Mouse (Mus musculus) lung, embryonic 16.5 days (tissue): ENCODE measurements at regions not wholly inside any gene's neighbourhood (a gene's known extent, or its start where the extent isn't known, plus 50 kb on each side); places are given as distances from the start of the nearest gene placed in this dataset.

Experiments
- ATAC-seq: fragments of 200-750 bp; cut with Nextera tagmentation; 2 replicates; pipeline ENCODE4 v1.8.0; 2017; ENCODE audit warnings: low read depth, mild to moderate bottlenecking, moderate library complexity
- H3K27ac ChIP-seq: fragments of 300-500 bp; sonication (generic); 2 replicates; pipeline ENCODE4 v1.5.1; 2014; ENCODE audit warnings: mild to moderate bottlenecking, control low read depth, low read length
- H3K27me3 ChIP-seq: fragments of 300-500 bp; sonication (generic); 2 replicates; pipeline ENCODE4 v1.6.1; 2014; ENCODE audit warnings: low read depth, low read length, mixed read lengths; ENCODE audit not compliant: control insufficient read depth, insufficient read depth
- H3K36me3 ChIP-seq: fragments of 300-500 bp; sonication (generic); 2 replicates; pipeline ENCODE4 v1.6.1; 2014; ENCODE audit warnings: low read length; ENCODE audit not compliant: control insufficient read depth, insufficient read depth
- H3K4me1 ChIP-seq: fragments of 300-500 bp; sonication (generic); replicated peaks from 2 replicates; pipeline ENCODE4 v1.6.1; 2014; ENCODE audit warnings: low read length, mixed read lengths; ENCODE audit not compliant: control insufficient read depth, insufficient read depth
- H3K4me2 ChIP-seq: fragments of 300-500 bp; sonication (generic); 2 replicates; pipeline ENCODE4 v1.6.1; 2014; ENCODE audit warnings: low read depth, low read length, control low read depth
- H3K4me3 ChIP-seq: fragments of 300-500 bp; sonication (generic); 2 replicates; pipeline ENCODE4 v1.5.1; 2014; ENCODE audit warnings: mild to moderate bottlenecking, low read length, control low read depth
- H3K9ac ChIP-seq: fragments of 300-500 bp; sonication (generic); 2 replicates; pipeline ENCODE4 v1.6.1; 2014; ENCODE audit warnings: low read length, control low read depth
- H3K9me3 ChIP-seq: fragments of 300-500 bp; sonication (generic); 2 replicates; pipeline ENCODE4 v1.6.1; 2016; ENCODE audit warnings: low read length; ENCODE audit not compliant: control insufficient read depth
- WGBS: fragments of 180-500 bp; shearing (Covaris S2); extraction: QIAGEN DNeasy Blood & Tissue Kit; methylation state at CpG from one replicate; pipeline ENCODE4 v1.1.7; 2014; 5-methylcytosine and 5-hydroxymethylcytosine counted together

GRCm38 (mm10) chr9:25374161-25374560 is 107.2 kb upstream of the Eepd1 start:
- Histone ChIP-seq H3K27me3 (no peaks in the 10 kb centered on the region), H3K36me3 (no peaks in the 10 kb centered on the region), H3K4me3 (no peak overlapping the region), H3K9me3 (no peaks in the 10 kb centered on the region), H3K4me2 (no peak overlapping the region), H3K27ac (no peak overlapping the region), H3K9ac (no peak overlapping the region), H3K4me1 (no peaks in the 10 kb centered on the region)
- no peak for ATAC-seq
- WGBS, result 75% methylated on average over 3 of the region's 3 CpGs

- ATAC-seq, result no peak
Observed at GRCm38 (mm10) chr9:25376209-25376608, 105.1 kb upstream of the Eepd1 start.

GRCm38 (mm10) chr9:25377771-25378747 is 103.3 kb upstream of the Eepd1 start:
- H3K4me2 ChIP-seq, result no peak overlapping the region
- H3K27me3 ChIP-seq, result no peaks in the 10 kb centered on the region
- no peaks in the 10 kb centered on the region for H3K36me3 ChIP-seq
- no peak overlapping the region for H3K27ac ChIP-seq
- no peak for ATAC-seq
- H3K9ac ChIP-seq, result no peak overlapping the region
- H3K4me1 ChIP-seq, result no peaks in the 10 kb centered on the region
- H3K9me3 ChIP-seq, result no peaks in the 10 kb centered on the region
- H3K4me3 ChIP-seq, result no peak overlapping the region
- 35% methylated on average over 12 of the region's 12 CpGs for WGBS

More at GRCm38 (mm10) chr9:25376209-25376608, 105.1 kb upstream of the Eepd1 start:
- H3K27me3 ChIP-seq, result no peaks in the 10 kb centered on the region
- H3K9me3 ChIP-seq, result no peaks in the 10 kb centered on the region
- no peak overlapping the region for H3K9ac ChIP-seq
- no peak overlapping the region for H3K4me2 ChIP-seq
- H3K27ac ChIP-seq, result no peak overlapping the region
- 15% methylated on average over 1 of the region's 1 CpGs for WGBS
- no peaks in the 10 kb centered on the region for H3K4me1 ChIP-seq
- no peak overlapping the region for H3K4me3 ChIP-seq
- no peaks in the 10 kb centered on the region for H3K36me3 ChIP-seq

- no peak overlapping the region for H3K9ac ChIP-seq
- ATAC-seq, result peak; percentile 51; the same call in 1 of the 2 replicates
- H3K27ac ChIP-seq, result no peak overlapping the region
- no peaks in the 10 kb centered on the region for H3K9me3 ChIP-seq
- no peaks in the 10 kb centered on the region for H3K36me3 ChIP-seq
- no peak overlapping the region for H3K4me2 ChIP-seq
- no peaks in the 10 kb centered on the region for H3K4me1 ChIP-seq
- no peaks in the 10 kb centered on the region for H3K27me3 ChIP-seq
- H3K4me3 ChIP-seq, result no peak overlapping the region
Observed at GRCm38 (mm10) chr9:25385333-25385732, 96.0 kb upstream of the Eepd1 start.

- Histone ChIP-seq H3K4me2 (no peak overlapping the region), H3K27ac (no peak overlapping the region), H3K9me3 (no peaks in the 10 kb centered on the region), H3K36me3 (no peaks in the 10 kb centered on the region), H3K4me1 (no peaks in the 10 kb centered on the region), H3K9ac (no peak overlapping the region), H3K4me3 (no peak overlapping the region), H3K27me3 (no peaks in the 10 kb centered on the region)
- WGBS, result 72% methylated on average over 4 of the region's 4 CpGs
- ATAC-seq, result no peak
Observed at GRCm38 (mm10) chr9:25387876-25388650, 93.3 kb upstream of the Eepd1 start.

- H3K4me1 ChIP-seq, result no peaks in the 10 kb centered on the region
- no peak overlapping the region for H3K4me2 ChIP-seq
- H3K9ac ChIP-seq, result no peak overlapping the region
- 81% methylated on average over 3 of the region's 3 CpGs for WGBS
- no peak for ATAC-seq
- no peak overlapping the region for H3K4me3 ChIP-seq
- no peaks in the 10 kb centered on the region for H3K9me3 ChIP-seq
- H3K27me3 ChIP-seq, result no peaks in the 10 kb centered on the region
- no peaks in the 10 kb centered on the region for H3K36me3 ChIP-seq
- H3K27ac ChIP-seq, result no peak overlapping the region
Observed at GRCm38 (mm10) chr9:25389351-25389750, 92.0 kb upstream of the Eepd1 start.

GRCm38 (mm10) chr9:25400647-25401335 is 80.6 kb upstream of the Eepd1 start:
- Histone ChIP-seq H3K4me1 (no peaks in the 10 kb centered on the region), H3K9me3 (no peaks in the 10 kb centered on the region), H3K9ac (no peak overlapping the region), H3K4me3 (no peak overlapping the region), H3K27me3 (no peaks in the 10 kb centered on the region), H3K4me2 (0 out of 2 replicates have a peak overlapping the region, but pooled peaks have one; percentile 6), H3K27ac (no peak overlapping the region), H3K36me3 (no peaks in the 10 kb centered on the region)
- WGBS, result 32% methylated on average over 9 of the region's 9 CpGs
- ATAC-seq, result peak; percentile 77

- Histone ChIP-seq H3K36me3 (no peaks in the 10 kb centered on the region), H3K4me1 (no peaks in the 10 kb centered on the region), H3K9ac (no peak overlapping the region), H3K9me3 (no peaks in the 10 kb centered on the region), H3K27ac (no peak overlapping the region), H3K4me2 (no peak overlapping the region), H3K4me3 (no peak overlapping the region), H3K27me3 (no peaks in the 10 kb centered on the region)
- 80% methylated on average over 4 of the region's 4 CpGs for WGBS
- ATAC-seq, result no peak
Observed at GRCm38 (mm10) chr9:25405848-25406247, 75.5 kb upstream of the Eepd1 start.

GRCm38 (mm10) chr9:25408518-25408917 is 72.8 kb upstream of the Eepd1 start:
- no peak overlapping the region for H3K4me2 ChIP-seq
- no peaks in the 10 kb centered on the region for H3K9me3 ChIP-seq
- WGBS, result 79% methylated on average over 3 of the region's 3 CpGs
- H3K36me3 ChIP-seq, result no peaks in the 10 kb centered on the region
- no peak for ATAC-seq
- H3K27me3 ChIP-seq, result no peaks in the 10 kb centered on the region
- no peaks in the 10 kb centered on the region for H3K4me1 ChIP-seq
- no peak overlapping the region for H3K27ac ChIP-seq
- H3K4me3 ChIP-seq, result no peak overlapping the region
- H3K9ac ChIP-seq, result no peak overlapping the region
